Mouse (Mus musculus) brain, embryonic 14.5 days (tissue): ENCODE data around the gene Aipl1. TPM values are rescaled to one million over a fixed set of nuclear protein-coding genes. Genes with fewer than 3 reads are reported as not detected.

Experiments
- DNase-seq: peaks from one replicate; pipeline ENCODE4 v3.0.0-alpha.2; 2011; ENCODE audit warnings: low read depth
- CTCF ChIP-seq: fragments of 200-500 bp; IDR thresholded peaks from 2 replicates; pipeline ENCODE4 v1.5.1; 2012; ENCODE audit warnings: inconsistent platforms, mild to moderate bottlenecking, moderate library complexity, borderline replicate concordance; ENCODE audit not compliant: insufficient read depth, insufficient read length; ENCODE audit errors: extremely low read depth
- POLR2A ChIP-seq: fragments of 200-500 bp; IDR thresholded peaks from 2 replicates; pipeline ENCODE4 v1.6.1; 2012; ENCODE audit warnings: mild to moderate bottlenecking, inconsistent platforms, borderline replicate concordance; ENCODE audit not compliant: poor library complexity, insufficient read depth, insufficient read length, severe bottlenecking; ENCODE audit errors: extremely low read depth
- polyA plus RNA-seq: library from polyadenylated mRNA; depleted of rRNA; stranded (reverse); fragments of >200 nt; gene quantifications from 2 replicates; pipeline ENCODE4 v1.2.3, GENCODE M21; 2012; rRNA removed

Gene Aipl1
- polyA plus RNA-seq = 0.30 and 0.38 TPM in 2 replicates

DNA sequence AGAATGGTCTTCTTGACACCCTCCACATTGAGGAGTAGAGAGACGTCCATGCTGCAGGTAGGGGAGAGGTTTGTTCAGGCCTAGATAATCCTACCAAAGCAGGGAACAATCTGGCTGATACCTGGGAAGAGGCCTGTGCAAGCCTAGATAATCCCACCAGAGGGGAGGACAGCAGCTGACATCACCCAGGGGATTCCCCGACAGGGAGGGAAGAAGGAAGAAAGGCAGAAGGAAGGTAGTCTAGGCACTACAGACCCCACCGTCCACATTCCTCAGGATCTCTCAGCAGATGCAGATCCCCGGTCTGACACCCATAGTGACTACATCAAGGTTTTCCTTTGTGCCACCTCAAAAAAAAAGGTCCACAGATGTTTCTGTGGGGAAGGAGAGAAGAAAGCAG is at the start of gene Aipl1:
Gene Aipl1, minus strand, starts transcription at position 101 of the 400 bp plus-strand sequence.
- no peak for TF ChIP-seq CTCF
- TF ChIP-seq POLR2A = no peak
- no peak for DNase-seq

DNA sequence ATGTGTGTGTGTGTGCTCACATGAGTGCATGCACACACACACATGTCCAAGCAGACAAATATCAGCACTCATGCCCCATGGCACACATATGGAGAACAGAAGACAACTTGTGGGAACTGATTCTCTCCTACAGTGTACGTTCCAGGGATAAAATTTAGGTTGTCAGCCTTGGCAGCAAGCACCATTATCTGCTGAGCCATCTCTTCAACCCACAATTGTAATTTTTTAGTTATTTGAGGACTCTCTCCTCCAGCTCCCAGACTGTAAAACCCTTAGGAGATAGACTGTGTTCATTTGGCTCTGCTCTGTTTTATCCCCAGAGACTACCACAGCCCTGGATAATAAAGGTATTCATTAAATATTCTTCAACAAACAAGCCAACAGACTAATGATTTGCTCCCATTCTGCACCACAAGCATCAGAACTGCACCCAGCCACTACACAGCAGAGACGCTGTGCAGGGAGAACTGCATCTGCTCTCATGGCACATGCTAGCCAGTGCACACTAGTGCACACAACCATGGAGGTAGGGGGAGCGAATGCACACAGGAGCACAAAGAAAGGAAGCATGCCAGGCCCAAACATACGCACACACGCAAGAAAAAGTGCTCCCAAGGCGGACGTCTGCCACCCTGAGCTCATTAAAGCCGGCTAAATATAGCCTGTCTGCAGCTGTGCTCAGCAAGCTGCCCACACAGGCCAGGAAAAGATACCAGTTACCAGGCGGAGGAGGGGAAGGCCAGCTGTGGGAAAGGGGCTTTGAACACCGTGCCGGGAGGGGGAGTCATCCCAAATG is 49.1 kb upstream of the Aipl1 start:
- TF ChIP-seq POLR2A (no peak), CTCF (no peak)
- peak; percentile 94 for DNase-seq

DNA sequence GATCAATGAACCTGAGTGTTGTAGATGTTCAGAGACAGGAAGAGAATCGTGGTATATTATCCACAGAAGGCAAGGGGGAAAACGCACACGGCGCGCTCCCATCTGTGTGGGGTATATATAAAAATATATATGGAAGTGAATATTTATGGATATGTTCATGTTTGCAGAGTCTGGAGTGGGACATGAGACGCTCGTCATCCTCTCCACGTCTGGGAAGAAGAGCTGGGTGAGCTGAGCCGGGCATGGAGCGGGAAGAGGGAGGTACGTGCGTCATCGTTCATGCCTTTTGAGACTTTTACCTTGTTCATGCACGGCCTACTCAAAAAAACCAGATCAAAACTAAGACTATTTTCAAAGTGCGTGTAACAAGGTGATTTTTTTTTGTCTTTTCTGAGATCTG is 47.0 kb upstream of the Aipl1 start:
- TF ChIP-seq CTCF = no peak
- no peak for TF ChIP-seq POLR2A
- DNase-seq = no peak

DNA sequence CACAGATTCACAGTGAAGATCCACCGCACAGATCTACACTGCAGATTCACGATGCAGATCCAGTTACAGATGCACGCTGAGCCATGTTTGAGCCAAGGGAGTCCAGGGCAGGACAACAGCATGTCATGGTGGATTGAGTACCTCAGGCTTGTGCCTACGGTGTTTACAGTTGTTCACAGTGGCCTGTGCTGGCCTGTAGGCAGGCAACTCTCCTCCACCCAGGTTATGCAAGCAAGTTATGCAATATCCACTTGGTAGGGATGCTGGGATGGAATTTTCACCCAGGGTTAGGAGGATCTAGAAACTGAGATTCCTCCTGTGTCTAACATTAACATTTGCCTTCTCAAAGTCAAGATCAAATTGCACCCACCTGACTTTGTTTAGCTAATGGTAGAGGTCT is 45.3 kb upstream of the Aipl1 start:
- DNase-seq = no peak
- TF ChIP-seq POLR2A (no peak), CTCF (no peak)

DNA sequence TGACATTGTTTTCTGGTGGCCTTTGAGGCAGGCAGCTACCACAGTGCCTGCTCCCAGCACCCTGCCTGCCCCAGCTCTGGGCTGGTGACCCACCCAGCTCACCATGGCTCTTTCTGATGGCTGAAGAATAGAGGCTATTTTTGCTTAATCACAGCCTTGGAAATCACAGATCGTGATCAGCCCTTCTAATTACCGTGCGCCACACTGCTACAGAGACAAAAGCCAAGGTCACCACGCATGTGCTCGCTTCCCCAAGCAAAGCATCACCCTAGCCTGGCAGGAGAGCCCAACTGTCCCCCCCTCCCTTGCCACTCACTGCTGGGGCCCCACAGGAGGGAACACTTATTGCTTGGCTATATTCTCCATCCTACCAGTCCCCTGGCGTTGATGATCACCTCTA is 43.2 kb upstream of the Aipl1 start:
- TF ChIP-seq CTCF (no peak), POLR2A (no peak)
- DNase-seq = peak; percentile 57

DNA sequence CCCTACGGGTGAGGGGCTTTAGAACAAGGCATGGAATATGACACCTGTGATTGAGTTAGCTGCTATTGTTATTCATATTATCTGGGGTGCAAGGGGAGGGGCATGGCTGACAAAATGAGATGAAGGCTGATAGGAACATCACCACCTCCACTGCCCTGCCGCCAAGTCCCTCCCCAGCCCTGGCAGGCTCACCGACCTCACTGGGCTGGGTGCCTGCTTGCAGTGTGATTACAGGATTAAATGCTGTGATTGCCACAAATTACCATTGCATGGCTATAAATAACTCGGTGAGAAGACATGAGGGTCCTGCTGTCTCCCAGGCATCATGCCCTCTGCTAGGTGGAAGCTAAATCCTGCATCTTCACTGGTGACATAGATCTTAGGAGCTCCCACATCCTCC is 41.3 kb upstream of the Aipl1 start:
- DNase-seq = peak; percentile 81
- TF ChIP-seq CTCF (no peak), POLR2A (no peak)

DNA sequence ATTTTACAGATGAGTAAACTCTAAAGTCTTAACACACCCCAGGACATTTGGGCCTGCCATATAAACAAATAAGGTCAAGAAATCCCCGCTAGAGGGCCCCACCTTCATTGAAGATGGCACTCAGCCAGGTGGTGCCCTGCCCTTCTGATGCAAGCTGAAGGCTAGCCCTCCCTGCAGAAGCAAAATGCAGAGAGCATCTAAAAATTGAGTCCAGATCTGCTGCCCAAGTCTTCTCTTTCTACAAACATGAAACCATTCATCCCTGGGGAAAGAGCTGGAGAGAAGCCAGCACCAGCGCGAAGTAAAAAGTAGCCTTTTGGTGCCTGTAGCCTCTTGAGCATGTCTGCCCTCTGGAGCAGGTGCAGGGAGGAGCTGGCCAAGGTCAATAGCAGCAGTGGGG is 40.7 kb upstream of the Aipl1 start:
- peak; percentile 33 for DNase-seq
- TF ChIP-seq POLR2A (no peak), CTCF (peak; percentile 2; the same call in 1 of the 2 replicates)

DNA sequence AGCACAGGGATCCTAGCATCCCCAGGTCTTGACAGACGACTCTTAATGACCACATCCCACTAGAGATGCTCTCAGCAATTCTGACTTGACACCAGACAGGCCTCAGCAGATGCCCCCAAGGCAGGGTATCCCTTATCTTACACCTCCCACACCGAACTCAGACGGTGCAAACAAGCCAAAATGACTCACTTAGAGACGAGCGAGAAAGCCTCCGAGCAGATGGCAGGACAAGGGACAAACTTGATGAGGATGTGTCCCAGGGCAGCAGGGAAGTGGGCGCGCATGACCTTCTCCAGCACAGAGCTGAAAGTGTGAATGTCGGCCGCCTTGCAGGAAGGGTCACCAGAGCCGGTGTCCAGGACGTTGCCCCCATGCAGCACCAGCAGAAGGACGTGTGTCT is 36.9 kb upstream of the Aipl1 start:
- no peak for DNase-seq
- TF ChIP-seq CTCF (no peak), POLR2A (no peak)

DNA sequence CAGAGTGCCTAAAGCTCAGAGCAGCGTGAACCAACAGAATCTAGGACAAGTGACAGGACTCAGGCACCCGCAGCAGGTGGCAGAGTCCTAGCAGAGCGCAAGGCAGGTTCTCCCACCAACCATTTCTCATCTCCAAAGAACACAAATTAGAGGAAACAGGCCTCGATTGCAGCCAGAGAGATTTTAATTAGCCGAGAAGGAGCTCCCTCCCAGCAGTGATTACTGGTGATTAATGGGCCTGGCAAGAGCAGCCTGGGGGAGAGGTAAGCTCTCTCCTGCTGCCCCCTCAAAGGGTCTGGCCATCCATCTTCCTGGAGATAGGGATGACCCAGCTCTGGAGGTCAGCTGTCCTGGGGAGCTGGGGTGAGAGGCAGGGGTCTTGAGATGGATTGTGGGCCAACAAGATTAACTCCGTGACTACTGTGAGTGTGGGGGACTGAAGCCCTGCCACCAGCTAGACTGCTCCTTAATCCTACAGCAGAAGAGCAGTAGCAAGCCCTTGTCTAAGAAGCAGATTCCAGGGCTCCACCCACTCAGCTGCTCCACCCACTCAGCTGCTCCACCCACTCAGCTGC is 35.1 kb upstream of the Aipl1 start:
- DNase-seq = peak; percentile 68
- TF ChIP-seq POLR2A = no peak

DNA sequence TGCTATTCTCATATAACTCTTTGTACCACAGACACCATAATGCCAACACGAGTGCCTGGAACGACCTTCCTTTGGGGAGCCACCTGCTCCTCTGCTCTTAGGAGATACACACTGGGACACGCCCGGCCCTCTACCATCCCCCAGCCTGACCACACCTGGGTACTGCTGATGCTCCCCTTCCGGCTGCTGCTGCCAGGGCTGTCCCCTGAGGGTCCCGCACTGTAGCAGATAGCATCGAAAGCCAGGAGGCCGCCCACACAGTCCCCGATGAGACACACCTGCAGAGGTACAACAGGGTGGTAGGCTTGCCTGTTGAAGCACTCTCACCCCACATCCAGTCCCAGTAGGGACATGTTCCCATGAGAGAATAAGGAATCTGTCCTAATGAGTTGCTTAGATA is 33.4 kb upstream of the Aipl1 start:
- DNase-seq = no peak
- TF ChIP-seq CTCF (no peak), POLR2A (no peak)

DNA sequence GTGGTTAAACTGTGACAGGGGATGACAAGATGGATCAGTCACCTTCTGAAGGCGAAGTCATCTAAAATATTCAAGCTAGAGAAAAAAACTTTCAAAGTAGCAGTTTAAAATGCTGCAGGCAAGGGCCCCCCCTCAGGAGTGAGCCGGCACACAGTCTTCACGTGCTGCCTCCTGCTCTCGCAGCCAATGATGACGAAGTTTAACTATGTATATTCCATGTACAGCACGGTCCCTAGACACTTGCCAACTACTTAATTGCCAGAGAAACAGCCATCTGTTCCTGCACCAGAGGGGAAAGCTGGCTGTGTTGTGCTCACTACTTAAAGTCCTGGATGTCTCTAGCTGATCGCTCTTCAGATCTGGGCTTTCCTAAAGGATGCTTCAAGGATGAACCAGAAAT is 30.7 kb upstream of the Aipl1 start:
- TF ChIP-seq CTCF (no peak), POLR2A (no peak)
- peak; percentile 94 for DNase-seq

DNA sequence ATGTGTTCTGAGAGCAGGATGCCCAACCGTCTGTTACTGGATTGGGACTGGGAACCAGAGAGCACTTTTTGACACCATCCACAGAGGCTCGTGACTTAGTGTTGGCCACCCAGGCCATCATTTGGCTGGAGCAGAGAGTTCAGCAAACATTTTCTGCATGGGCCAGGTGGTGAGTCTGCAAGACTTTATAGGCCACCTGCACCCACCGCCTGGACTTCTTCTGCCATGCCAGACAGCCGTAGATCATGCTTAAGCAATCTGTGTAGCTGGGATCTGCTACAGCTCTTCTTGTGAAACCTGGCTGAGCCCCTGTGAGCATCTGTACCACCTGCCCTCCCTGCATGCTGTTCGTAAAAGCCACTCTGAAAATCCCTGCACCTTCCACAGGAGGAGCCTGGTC is 30.0 kb upstream of the Aipl1 start:
- TF ChIP-seq CTCF = no peak
- TF ChIP-seq POLR2A = no peak
- peak; percentile 71 for DNase-seq
